Mouse (Mus musculus) embryonic facial prominence, embryonic 10.5 days (tissue): ENCODE data around the gene Scn2b. TPM values are rescaled to one million over a fixed set of nuclear protein-coding genes. Genes with fewer than 3 reads are reported as not detected.
A peak's percentile ranks its signal among the peaks of the same experiment; 100 is the strongest.

Source experiments
- DNase-seq: peaks from one replicate; pipeline ENCODE4 v3.0.0-alpha.2; 2017; ENCODE audit warnings: low spot score
- H3K27ac ChIP-seq: fragments of 300-500 bp; sonication (generic); replicated peaks from 2 replicates; pipeline ENCODE4 v1.5.1; 2016; ENCODE audit warnings: mild to moderate bottlenecking
- H3K27me3 ChIP-seq: fragments of 300-500 bp; sonication (generic); replicated peaks from 2 replicates; pipeline ENCODE4 v1.6.1; 2016; ENCODE audit warnings: low read depth, mild to moderate bottlenecking; ENCODE audit not compliant: poor library complexity, severe bottlenecking
- H3K36me3 ChIP-seq: fragments of 300-500 bp; sonication (generic); replicated peaks from 2 replicates; pipeline ENCODE4 v1.6.1; 2016; ENCODE audit warnings: mild to moderate bottlenecking, moderate library complexity
- H3K4me1 ChIP-seq: fragments of 300-500 bp; sonication (generic); 2 replicates; pipeline ENCODE4 v1.6.1; 2016
- H3K4me3 ChIP-seq: fragments of 300-500 bp; sonication (generic); 2 replicates; pipeline ENCODE4 v1.5.1; 2016; ENCODE audit warnings: mild to moderate bottlenecking, moderate library complexity
- H3K9me3 ChIP-seq: fragments of 300-500 bp; sonication (generic); 2 replicates; pipeline ENCODE4 v1.6.1; 2016; ENCODE audit warnings: mild to moderate bottlenecking
- WGBS: fragments of 180-500 bp; shearing (Covaris S2); methylation state at CpG from one replicate; pipeline ENCODE4 v1.1.7; 2016; 5-methylcytosine and 5-hydroxymethylcytosine counted together
- polyA plus RNA-seq: library from polyadenylated mRNA; unstranded; fragments of >200 nt; fragmentation: Nextera tagmentation; extraction: Ambion mirVana; gene quantifications from 2 replicates; pipeline ENCODE4 v1.2.1, GENCODE M21; 2016

Scn2b gene
- polyA plus RNA-seq, 1 experiment from 2014 or later, result 7.3 TPM

GRCm38 (mm10) chr9:45098426-45098825 lies 19.2 kb upstream of the Scn2b start:
- peaks cover 14% of the 10 kb centered on the region for H3K4me1 ChIP-seq
- H3K9me3 ChIP-seq, result no peaks in the 10 kb centered on the region
- H3K27ac ChIP-seq, result no peak overlapping the region
- 61% methylated on average over 3 of the region's 3 CpGs for WGBS
- H3K36me3 ChIP-seq, result no peaks in the 10 kb centered on the region
- H3K4me3 ChIP-seq, result no peak overlapping the region
- DNase-seq, result no peak
- H3K27me3 ChIP-seq, result 0 out of 2 replicates have a peak, but pooled peaks cover 30% of the 10 kb centered on the region

- 69% methylated on average over 1 of the region's 1 CpGs for WGBS
- peak; percentile 43 for DNase-seq
- no peaks in the 10 kb centered on the region for H3K36me3 ChIP-seq
- H3K27ac ChIP-seq, result peak overlapping the region; percentile 61; the same call in 1 of the 2 replicates
- H3K9me3 ChIP-seq, result no peaks in the 10 kb centered on the region
- 0 out of 2 replicates have a peak, but pooled peaks cover 12% of the 10 kb centered on the region for H3K27me3 ChIP-seq
- H3K4me3 ChIP-seq, result no peak overlapping the region
- H3K4me1 ChIP-seq, result peaks cover 20% of the 10 kb centered on the region
Observed at GRCm38 (mm10) chr9:45102528-45102927, 15.1 kb upstream of the Scn2b start.

DNA sequence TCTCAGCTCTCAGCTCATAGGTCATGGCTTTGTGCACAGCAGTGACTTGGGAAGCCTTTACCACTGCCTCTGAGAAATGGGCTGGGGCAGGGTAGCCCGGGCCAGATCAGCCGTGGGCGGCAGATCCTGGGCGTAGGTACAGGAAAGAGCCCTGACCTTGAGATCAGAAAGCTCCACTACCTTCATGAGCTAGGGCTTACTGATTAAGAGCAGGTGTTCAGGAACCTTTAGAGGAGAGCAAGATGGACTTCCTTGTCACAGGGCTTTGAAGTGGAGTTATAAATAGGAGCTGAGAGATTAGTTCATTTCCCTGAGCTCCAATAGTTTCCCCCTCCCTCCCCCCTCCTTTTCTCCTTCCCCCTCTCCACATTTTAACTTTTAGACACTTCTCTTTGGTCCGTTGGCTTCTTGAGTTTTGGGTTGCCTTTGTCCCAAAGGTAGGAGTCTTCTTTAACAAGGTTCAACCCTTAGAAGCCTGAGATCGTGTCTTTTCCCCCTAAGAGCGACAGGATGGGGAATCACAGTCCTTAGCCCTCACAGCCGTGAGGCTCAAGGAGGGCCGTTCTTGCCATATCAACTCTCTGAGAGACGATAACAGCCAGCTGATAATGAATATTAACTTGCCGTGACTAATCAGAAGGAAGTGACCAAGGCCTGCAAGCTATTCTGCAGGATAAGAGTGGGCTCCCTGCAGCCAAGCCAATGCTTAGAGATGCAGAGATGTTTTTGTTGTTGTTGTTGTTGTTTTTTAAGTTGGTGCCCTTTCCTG lies 14.2 kb upstream of the Scn2b start:
- H3K27me3 ChIP-seq, result 0 out of 2 replicates have a peak, but pooled peaks cover 6% of the 10 kb centered on the region
- no peaks in the 10 kb centered on the region for H3K36me3 ChIP-seq
- H3K27ac ChIP-seq, result peak overlapping the region; percentile 61; the same call in 1 of the 2 replicates
- WGBS, result 56% methylated on average over 11 of the region's 11 CpGs
- H3K4me1 ChIP-seq, result peaks cover 20% of the 10 kb centered on the region
- no peaks in the 10 kb centered on the region for H3K9me3 ChIP-seq
- peak; percentile 14 for DNase-seq
- no peak overlapping the region for H3K4me3 ChIP-seq

GRCm38 (mm10) chr9:45105596-45106374 lies 11.8 kb upstream of the Scn2b start:
- no peak overlapping the region for H3K4me3 ChIP-seq
- H3K36me3 ChIP-seq, result no peaks in the 10 kb centered on the region
- peaks cover 20% of the 10 kb centered on the region for H3K4me1 ChIP-seq
- WGBS, result 91% methylated on average over 2 of the region's 2 CpGs
- no peak for DNase-seq
- H3K27ac ChIP-seq, result no peak overlapping the region
- H3K27me3 ChIP-seq, result no peaks in the 10 kb centered on the region
- no peaks in the 10 kb centered on the region for H3K9me3 ChIP-seq

- Histone ChIP-seq H3K27ac (peak overlapping the region; percentile 84), H3K4me3 (peak overlapping the region; percentile 57), H3K27me3 (peaks cover 42% of the 10 kb centered on the region), H3K4me1 (peaks cover 43% of the 10 kb centered on the region), H3K36me3 (no peaks in the 10 kb centered on the region), H3K9me3 (no peaks in the 10 kb centered on the region)
- 3% methylated on average over 14 of the region's 14 CpGs for WGBS
- peak; percentile 79 for DNase-seq
Observed at GRCm38 (mm10) chr9:45115706-45116105, 1.9 kb upstream of the Scn2b start.

DNA sequence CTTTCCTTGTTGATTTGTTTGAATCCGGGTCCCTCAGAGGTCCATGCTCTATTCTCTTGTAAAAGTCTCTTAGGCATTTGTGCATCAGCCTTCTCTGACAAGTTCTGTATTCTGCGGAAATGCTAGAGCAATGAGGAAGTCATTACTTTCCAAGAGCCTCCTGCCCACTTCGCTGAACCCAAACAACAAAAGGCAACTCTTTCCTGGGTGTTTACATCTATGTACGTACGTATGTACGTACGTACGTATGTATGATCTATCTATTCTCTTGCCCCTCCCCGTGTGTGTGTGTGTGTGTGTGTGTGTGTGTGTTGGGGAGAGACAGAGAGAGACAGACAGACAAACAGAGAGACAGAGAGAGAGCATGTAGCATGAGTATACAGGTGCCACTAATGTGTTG lies 763 bp upstream of the Scn2b start:
- Histone ChIP-seq H3K36me3 (no peaks in the 10 kb centered on the region), H3K27ac (peak overlapping the region; percentile 90), H3K9me3 (no peaks in the 10 kb centered on the region), H3K4me1 (peaks cover 47% of the 10 kb centered on the region), H3K27me3 (peaks cover 51% of the 10 kb centered on the region), H3K4me3 (no peak overlapping the region)
- DNase-seq, result no peak
- WGBS, result 67% methylated on average over 9 of the region's 9 CpGs

DNA sequence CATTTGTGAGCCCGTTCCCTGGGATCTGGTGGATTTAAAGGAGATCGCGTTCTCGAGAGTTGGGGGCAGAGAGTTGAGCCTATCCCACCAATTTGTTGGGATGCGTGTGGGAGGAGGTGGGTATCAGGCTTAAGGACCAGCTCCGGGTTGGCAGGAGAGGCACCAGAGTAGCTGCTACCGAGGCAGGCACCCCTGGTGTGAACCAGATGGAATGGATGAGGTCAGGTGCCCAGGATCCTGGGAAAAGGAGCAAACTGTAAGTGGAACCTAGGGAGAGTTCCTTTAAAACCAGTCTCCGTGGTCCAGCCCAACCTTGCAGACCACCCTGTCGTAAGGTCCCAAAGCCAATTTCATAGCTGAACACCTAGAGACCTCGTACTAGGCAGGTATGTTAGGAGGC lies 970 bp downstream of the Scn2b start:
- DNase-seq, result no peak
- H3K36me3 ChIP-seq, result no peaks in the 10 kb centered on the region
- peak overlapping the region; percentile 70 for H3K4me3 ChIP-seq
- no peaks in the 10 kb centered on the region for H3K9me3 ChIP-seq
- H3K4me1 ChIP-seq, result peaks cover 54% of the 10 kb centered on the region
- peaks cover 55% of the 10 kb centered on the region for H3K27me3 ChIP-seq
- peak overlapping the region; percentile 90 for H3K27ac ChIP-seq
- 35% methylated on average over 10 of the region's 10 CpGs for WGBS

- Histone ChIP-seq H3K36me3 (no peaks in the 10 kb centered on the region), H3K27ac (no peak overlapping the region), H3K4me1 (peaks cover 54% of the 10 kb centered on the region), H3K4me3 (peak overlapping the region; percentile 70; the same call in 1 of the 2 replicates), H3K9me3 (no peaks in the 10 kb centered on the region), H3K27me3 (peaks cover 58% of the 10 kb centered on the region)
- no peak for DNase-seq
- WGBS, result 92% methylated on average over 8 of the region's 8 CpGs
Observed at GRCm38 (mm10) chr9:45119316-45119953, 1.9 kb downstream of the Scn2b start.

DNA sequence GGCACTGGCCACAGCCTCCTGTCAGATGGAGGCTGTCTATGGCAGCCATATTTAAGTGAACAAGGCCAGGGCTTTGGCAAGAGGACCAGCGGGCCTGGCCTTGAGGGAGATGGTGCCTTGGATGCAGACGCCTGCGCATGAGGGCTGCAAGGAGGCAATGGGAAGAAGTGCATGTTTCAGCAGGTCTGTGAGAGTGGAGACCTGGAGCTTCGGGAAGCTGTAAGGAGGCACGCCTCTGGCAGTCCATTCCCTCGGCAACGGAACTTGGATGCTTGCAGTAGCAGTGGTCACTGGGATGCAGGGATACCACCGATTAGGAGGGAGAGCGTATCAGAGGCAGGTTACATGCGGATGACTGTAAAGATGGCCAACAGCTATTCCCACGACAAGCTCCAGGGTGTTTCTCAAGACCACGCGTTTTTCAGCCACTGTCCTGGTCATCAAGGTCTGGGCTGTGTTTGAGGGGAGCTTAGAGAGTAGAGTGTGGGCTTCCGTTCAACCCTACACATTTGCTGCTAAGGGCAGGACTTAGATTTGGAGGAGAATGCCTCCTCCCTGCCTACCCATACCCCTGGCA lies 2.5 kb downstream of the Scn2b start:
- no peak for DNase-seq
- no peaks in the 10 kb centered on the region; the same call in 1 of the 2 replicates for H3K36me3 ChIP-seq
- peaks cover 52% of the 10 kb centered on the region for H3K4me1 ChIP-seq
- no peak overlapping the region for H3K27ac ChIP-seq
- H3K9me3 ChIP-seq, result no peaks in the 10 kb centered on the region
- WGBS, result 88% methylated on average over 14 of the region's 14 CpGs
- no peak overlapping the region for H3K4me3 ChIP-seq
- peaks cover 63% of the 10 kb centered on the region for H3K27me3 ChIP-seq

DNA sequence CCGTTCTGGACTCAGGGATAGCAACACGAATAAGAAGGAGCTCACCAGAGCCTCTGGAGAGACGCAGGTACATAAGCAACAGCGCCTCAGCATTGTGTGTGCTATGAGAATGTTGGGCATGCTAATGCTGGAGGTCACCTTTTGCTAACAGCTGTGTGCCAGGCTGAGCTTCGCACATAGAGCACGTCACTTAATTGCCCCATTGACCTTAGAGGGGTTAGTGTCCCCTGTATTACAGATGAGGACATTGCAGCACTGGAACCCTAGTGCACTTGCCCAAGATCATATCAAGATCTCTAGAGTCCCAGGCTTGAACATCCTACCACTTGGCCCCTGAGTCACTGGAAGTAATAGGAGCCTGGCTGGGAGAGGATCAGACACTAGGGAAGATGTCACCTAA lies 3.0 kb downstream of the Scn2b start:
- Histone ChIP-seq H3K4me1 (peaks cover 47% of the 10 kb centered on the region), H3K27ac (no peak overlapping the region), H3K36me3 (peaks cover 5% of the 10 kb centered on the region; the same call in 1 of the 2 replicates), H3K9me3 (no peaks in the 10 kb centered on the region), H3K27me3 (peaks cover 63% of the 10 kb centered on the region), H3K4me3 (no peak overlapping the region)
- no peak for DNase-seq
- 84% methylated on average over 6 of the region's 6 CpGs for WGBS

GRCm38 (mm10) chr9:45121001-45121400 lies 3.4 kb downstream of the Scn2b start:
- 63% methylated on average over 6 of the region's 6 CpGs for WGBS
- H3K4me3 ChIP-seq, result no peak overlapping the region
- H3K27ac ChIP-seq, result no peak overlapping the region
- H3K9me3 ChIP-seq, result no peaks in the 10 kb centered on the region
- peaks cover 62% of the 10 kb centered on the region for H3K27me3 ChIP-seq
- peaks cover 6% of the 10 kb centered on the region; the same call in 1 of the 2 replicates for H3K36me3 ChIP-seq
- H3K4me1 ChIP-seq, result peaks cover 43% of the 10 kb centered on the region
- no peak for DNase-seq

- peaks cover 58% of the 10 kb centered on the region for H3K27me3 ChIP-seq
- peak; percentile 82 for DNase-seq
- H3K27ac ChIP-seq, result no peak overlapping the region
- peaks cover 6% of the 10 kb centered on the region; the same call in 1 of the 2 replicates for H3K36me3 ChIP-seq
- H3K4me3 ChIP-seq, result peak overlapping the region; percentile 1; the same call in 1 of the 2 replicates
- 4% methylated on average over 10 of the region's 10 CpGs for WGBS
- H3K4me1 ChIP-seq, result peaks cover 41% of the 10 kb centered on the region
- no peaks in the 10 kb centered on the region for H3K9me3 ChIP-seq
Observed at GRCm38 (mm10) chr9:45121769-45122168, 4.2 kb downstream of the Scn2b start.
